Mouse (Mus musculus): Measurements from ENCODE around the gene Serpinb3d.
"Not testable (repeated sequence)": the region's sequence is repeated elsewhere in the genome, so short reads cannot be mapped to it uniquely, and the experiment has no call there.

The Serpinb3d gene

DNA sequence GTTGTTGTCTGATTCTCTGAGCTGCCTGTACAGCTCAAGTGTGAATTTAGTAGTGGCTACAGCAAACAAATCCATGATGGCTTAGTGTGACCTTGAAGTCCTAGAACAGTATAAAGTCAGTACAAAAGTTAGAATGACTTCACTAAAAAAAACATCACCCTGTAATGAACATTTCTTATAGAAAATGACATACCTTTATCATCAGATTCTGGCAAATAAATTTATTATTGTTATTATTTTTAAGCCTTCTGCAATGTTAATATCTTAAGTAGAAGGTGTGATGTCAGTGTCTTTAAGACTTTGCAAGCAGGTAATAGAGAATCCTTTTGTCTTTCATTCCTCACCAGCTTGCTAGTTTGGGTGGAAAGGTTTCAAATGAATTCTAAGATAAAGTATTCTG lies at the start of gene Serpinb3d:
Gene Serpinb3d, minus strand, starts transcription at position 101 of the 400 bp plus-strand sequence.
- in situ Hi-C loops (cut with MboI, MseI): no loop called here

GRCm38 (mm10) chr1:107127453-107127852 lies 44.1 kb upstream of the Serpinb3d start:
- in situ Hi-C loops (cut with MboI, MseI): not testable (repeated sequence)

DNA sequence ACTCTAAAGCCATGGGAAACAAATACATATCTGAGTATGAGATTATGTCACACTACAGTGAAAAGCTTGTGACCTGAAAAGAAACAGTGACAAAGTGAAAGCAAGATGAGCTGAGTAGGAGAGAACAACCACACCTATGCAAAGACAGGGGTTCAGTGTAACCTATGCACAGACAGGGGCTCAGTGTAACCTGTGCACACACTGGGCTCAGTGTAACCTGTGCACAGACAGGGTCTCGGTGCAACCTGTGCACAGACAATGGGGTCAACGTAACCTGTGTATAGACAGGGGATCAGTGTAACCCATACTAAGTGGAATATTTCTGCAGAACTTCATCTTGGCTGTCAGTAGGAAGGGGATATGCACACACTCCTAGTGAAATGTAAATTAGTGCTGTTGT lies 15.1 kb upstream of the Serpinb3d start:
- in situ Hi-C loops (cut with MboI, MseI): no loop called here

- in situ Hi-C loops (cut with MboI, MseI): no loop called here
Observed at GRCm38 (mm10) chr1:107052203-107052602, 31.1 kb downstream of the Serpinb3d start, which contains the start of gene Serpinb3a. TSS of gene Serpinb3a (minus strand) at chr1:107052303.

DNA sequence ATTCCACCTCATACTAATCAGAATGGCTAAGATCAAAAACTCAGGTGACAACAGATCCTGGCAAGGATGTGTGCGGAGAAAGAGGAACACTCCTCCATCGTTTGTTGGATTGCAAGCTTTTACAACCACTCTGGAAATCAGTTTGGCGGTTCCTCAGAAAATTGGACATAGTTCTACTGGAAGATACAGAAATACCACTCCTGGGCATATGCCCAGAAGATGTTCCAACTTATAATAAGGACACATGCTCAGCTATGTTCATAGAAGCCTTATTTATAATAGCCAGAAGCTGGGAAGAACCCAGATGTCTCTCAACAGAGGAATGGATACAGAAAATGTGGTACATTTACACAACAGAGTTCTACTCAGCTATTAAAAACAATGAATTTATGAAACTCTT lies 49.1 kb downstream of the Serpinb3d start:
- in situ Hi-C loops (cut with MboI, MseI): not testable (repeated sequence)
